Mouse (Mus musculus): ENCODE results near the gene Becn1. TPM values are rescaled to one million over a fixed set of nuclear protein-coding genes. Genes with fewer than 3 reads are reported as not detected.
A peak's percentile ranks its signal among the peaks of the same experiment; 100 is the strongest.
"Not testable (repeated sequence)": the region's sequence is repeated elsewhere in the genome, so short reads cannot be mapped to it uniquely, and the experiment has no call there.

Gene Becn1
- total and polyA plus RNA-seq, 3 experiments, result 122 to 167 TPM; not detected in 1

DNA sequence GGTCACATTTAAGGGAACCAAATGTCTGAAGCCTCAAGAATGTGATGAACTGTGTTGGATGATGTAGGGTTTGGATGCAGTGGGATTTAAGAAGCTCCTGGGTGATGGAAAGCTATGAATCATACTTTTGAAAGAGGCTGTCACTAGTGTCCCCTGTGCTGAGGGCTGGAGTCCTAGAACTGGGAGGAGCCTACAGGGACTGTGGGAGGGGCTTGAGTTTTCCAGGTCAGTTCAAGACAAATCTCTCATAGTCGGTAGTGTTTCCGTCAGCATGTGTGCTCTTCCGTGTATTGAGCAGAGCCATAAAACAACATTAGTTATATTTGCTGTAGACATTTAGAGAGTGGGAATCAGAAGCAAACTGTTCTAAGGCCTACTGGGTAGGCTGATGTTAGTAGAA lies 25.2 kb upstream of the Becn1 start:
- H3K9me3 ChIP-seq (replicated peaks; ENCODE audit: insufficient read depth, low read length), result no peaks in the 10 kb centered on the region
- TF ChIP-seq ETS1 (IDR thresholded peaks at IDR 0.05; ENCODE audit: low read depth, low read length) (no peak), MAX (IDR thresholded peaks at IDR 0.05; ENCODE audit: low read length) (no peak), TBP (IDR thresholded peaks at IDR 0.05; ENCODE audit: low read depth, low read length) (no peak), POLR2AphosphoS2 (IDR thresholded peaks at IDR 0.05; ENCODE audit: low read length) (peak; percentile 72; the same call in 1 of the 2 replicates), TAL1 (IDR thresholded peaks at IDR 0.05; ENCODE audit: low read length) (no peak), E2F4 (IDR thresholded peaks at IDR 0.05; ENCODE audit: borderline replicate concordance, low read depth, low read length) (no peak), SMC3 (IDR thresholded peaks at IDR 0.05; ENCODE audit: low read depth, low read length) (no peak), HCFC1 (IDR thresholded peaks at IDR 0.05; ENCODE audit: low read depth, low read length) (no peak)
- no peaks in the 10 kb centered on the region for H3K27me3 ChIP-seq (ENCODE audit: control insufficient read depth in 1 of 2, insufficient read depth in 2 of 2, low read length in 2 of 2)
- no peak overlapping the region for H3K9ac ChIP-seq (ENCODE audit: control insufficient read depth, low read depth, low read length, poor library complexity, severe bottlenecking)
- DNase-seq (ENCODE audit: low read depth, low spot score), result no peak
- no peak overlapping the region for H3K4me3 ChIP-seq (ENCODE audit: control insufficient read depth in 1 of 2, insufficient read depth in 1 of 2, low read depth in 2 of 2, low read length in 2 of 2)
- no peaks in the 10 kb centered on the region for H3K4me1 ChIP-seq (ENCODE audit: control insufficient read depth in 1 of 2, insufficient read depth in 2 of 2, low read length in 2 of 2)
- H3K27ac ChIP-seq (ENCODE audit: control insufficient read depth, low read depth, low read length), result no peak overlapping the region
- H3K79me2 ChIP-seq (ENCODE audit: control insufficient read depth, insufficient read depth, low read length, poor library complexity), result no peaks in the 10 kb centered on the region
- H3K36me3 ChIP-seq (ENCODE audit: control insufficient read depth in 1 of 2, insufficient read depth in 2 of 2, low read length in 2 of 2), result peaks cover 0 to 10% of the 10 kb centered on the region in 2 experiments; a peak in 2 of 4 replicates

DNA sequence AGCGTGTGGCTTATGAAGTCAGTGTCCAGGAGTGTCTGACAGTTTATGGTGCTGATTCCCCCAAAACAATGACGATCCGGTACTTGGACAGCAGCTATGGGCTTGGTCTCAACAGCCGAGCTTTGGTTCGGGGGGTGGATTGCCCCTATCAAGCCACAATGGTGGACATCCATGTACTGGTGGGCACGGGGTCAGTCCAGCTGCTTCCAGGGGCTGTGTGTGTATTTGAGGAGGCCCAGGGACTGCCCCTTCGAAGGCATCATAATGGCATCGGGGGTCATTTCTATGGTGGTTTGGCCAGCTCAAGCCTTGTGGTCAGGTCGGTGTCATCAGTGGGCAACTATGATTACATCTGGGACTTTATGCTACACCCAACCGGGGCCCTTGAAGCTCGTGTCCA lies 24.1 kb upstream of the Becn1 start:
- Histone ChIP-seq H3K36me3 (ENCODE audit: control insufficient read depth in 1 of 2, insufficient read depth in 2 of 2, low read length in 2 of 2) (peaks cover 0 to 12% of the 10 kb centered on the region in 2 experiments; a peak in 2 of 4 replicates), H3K79me2 (ENCODE audit: control insufficient read depth, insufficient read depth, low read length, poor library complexity) (no peaks in the 10 kb centered on the region), H3K4me1 (ENCODE audit: control insufficient read depth in 1 of 2, insufficient read depth in 2 of 2, low read length in 2 of 2) (no peaks in the 10 kb centered on the region), H3K9ac (ENCODE audit: control insufficient read depth, low read depth, low read length, poor library complexity, severe bottlenecking) (no peak overlapping the region), H3K27ac (ENCODE audit: control insufficient read depth, low read depth, low read length) (no peak overlapping the region), H3K4me3 (ENCODE audit: control insufficient read depth in 1 of 2, insufficient read depth in 1 of 2, low read depth in 2 of 2, low read length in 2 of 2) (no peak overlapping the region), H3K27me3 (ENCODE audit: control insufficient read depth in 1 of 2, insufficient read depth in 2 of 2, low read length in 2 of 2) (no peaks in the 10 kb centered on the region), H3K9me3 (replicated peaks; ENCODE audit: insufficient read depth, low read length) (no peaks in the 10 kb centered on the region)
- TF ChIP-seq POLR2AphosphoS5 (IDR thresholded peaks at IDR 0.05; ENCODE audit: borderline replicate concordance, low read depth, low read length) (0 out of 2 replicates have a peak, but pooled peaks have one; percentile 35), ZC3H11A (IDR thresholded peaks at IDR 0.05; ENCODE audit: low read depth, low read length) (no peak), CHD1 (IDR thresholded peaks at IDR 0.05; ENCODE audit: low read depth, low read length) (no peak), POLR2A (IDR thresholded peaks at IDR 0.05; ENCODE audit: control insufficient read depth in 1 of 2, insufficient read depth in 1 of 2, low read depth in 1 of 2, low read length in 2 of 2, poor library complexity in 1 of 2) (peak in 1 of 2 experiments; percentile 28; a peak in 1 of 4 replicates), SMC3 (IDR thresholded peaks at IDR 0.05; ENCODE audit: low read depth, low read length) (no peak), POLR2AphosphoS2 (IDR thresholded peaks at IDR 0.05; ENCODE audit: low read length) (peak; percentile 52; the same call in 1 of the 2 replicates)
- no peak for DNase-seq (ENCODE audit: low read depth, low spot score)

DNA sequence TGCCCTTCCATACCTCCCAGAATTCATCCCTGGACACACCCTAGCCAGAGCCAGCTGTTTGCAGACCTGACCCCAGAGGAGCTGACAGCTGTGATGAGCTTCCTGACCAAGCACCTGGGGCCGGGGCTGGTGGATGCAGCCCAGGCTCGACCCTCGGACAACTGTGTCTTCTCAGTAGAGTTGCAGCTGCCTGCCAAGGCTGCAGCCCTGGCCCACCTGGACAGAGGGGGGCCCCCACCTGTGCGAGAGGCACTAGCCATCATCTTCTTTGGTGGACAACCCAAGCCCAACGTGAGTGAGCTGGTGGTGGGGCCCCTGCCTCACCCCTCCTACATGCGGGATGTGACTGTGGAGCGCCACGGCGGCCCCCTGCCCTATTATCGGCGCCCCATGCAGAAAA lies 23.1 kb upstream of the Becn1 start:
- not testable (repeated sequence) for H3K79me2 ChIP-seq (ENCODE audit: control insufficient read depth, insufficient read depth, low read length, poor library complexity); DNase-seq (ENCODE audit: low read depth, low spot score); H3K9me3 ChIP-seq (replicated peaks; ENCODE audit: insufficient read depth, low read length); H3K9ac ChIP-seq (ENCODE audit: control insufficient read depth, low read depth, low read length, poor library complexity, severe bottlenecking); H3K4me3 ChIP-seq (ENCODE audit: control insufficient read depth in 1 of 2, insufficient read depth in 1 of 2, low read depth in 2 of 2, low read length in 2 of 2); H3K4me1 ChIP-seq (ENCODE audit: control insufficient read depth in 1 of 2, insufficient read depth in 2 of 2, low read length in 2 of 2); H3K27ac ChIP-seq (ENCODE audit: control insufficient read depth, low read depth, low read length); H3K27me3 ChIP-seq (ENCODE audit: control insufficient read depth in 1 of 2, insufficient read depth in 2 of 2, low read length in 2 of 2)
- H3K36me3 ChIP-seq (ENCODE audit: control insufficient read depth in 1 of 2, insufficient read depth in 2 of 2, low read length in 2 of 2), result peaks cover 0 to 16% of the 10 kb centered on the region in 2 experiments; a peak in 2 of 4 replicates
